Mouse (Mus musculus) bone marrow macrophage, adult 2 months (primary cell): ENCODE results near the gene Fam213a. TPM values are rescaled to one million over a fixed set of nuclear protein-coding genes. Genes with fewer than 3 reads are reported as not detected.
A peak's percentile ranks its signal among the peaks of the same experiment; 100 is the strongest.

Source experiments
- H3K27ac ChIP-seq: 2 replicates; pipeline ENCODE4 v1.5.1; 2012; ENCODE audit warnings: low read depth, low read length; ENCODE audit not compliant: insufficient read depth
- H3K4me1 ChIP-seq: 2 replicates; pipeline ENCODE4 v1.6.1; 2012; ENCODE audit warnings: low read length; ENCODE audit not compliant: control insufficient read depth, insufficient read depth
- H3K4me3 ChIP-seq: 2 replicates; pipeline ENCODE4 v1.5.1; 2012; ENCODE audit warnings: mild to moderate bottlenecking, low read length, moderate library complexity; ENCODE audit not compliant: insufficient read depth
- CTCF ChIP-seq: IDR thresholded peaks from 2 replicates; pipeline ENCODE4 v1.5.1; 2012; ENCODE audit warnings: low read depth, mild to moderate bottlenecking, low read length, moderate library complexity
- POLR2A ChIP-seq: IDR thresholded peaks from 2 replicates; pipeline ENCODE4 v1.6.1; 2012; ENCODE audit warnings: mild to moderate bottlenecking, low read depth, low read length, borderline replicate concordance
- polyA plus RNA-seq: library from polyadenylated mRNA; stranded (reverse); fragments of >200 nt; gene quantifications from 2 replicates; pipeline ENCODE4 v1.2.4, GENCODE M21; 2012; ENCODE audit not compliant: missing spikeins, insufficient read depth, insufficient read length

The Fam213a gene
- polyA plus RNA-seq, 1 experiment, result 29.1 TPM

- TF ChIP-seq CTCF (no peak), POLR2A (no peak)
- Histone ChIP-seq H3K4me1 (peaks cover 79% of the 10 kb centered on the region), H3K4me3 (no peak overlapping the region), H3K27ac (peak overlapping the region; percentile 78)
Observed at GRCm38 (mm10) chr14:40955596-40956251, 57.9 kb downstream of the Fam213a start.

- H3K4me1 ChIP-seq, result peaks cover 80% of the 10 kb centered on the region
- H3K27ac ChIP-seq, result peak overlapping the region; percentile 78
- TF ChIP-seq POLR2A (no peak), CTCF (no peak)
- H3K4me3 ChIP-seq, result no peak overlapping the region
Observed at GRCm38 (mm10) chr14:40955146-40955545, 58.4 kb downstream of the Fam213a start.

GRCm38 (mm10) chr14:40953381-40953780 is 60.2 kb downstream of the Fam213a start:
- Histone ChIP-seq H3K4me3 (no peak overlapping the region), H3K4me1 (peaks cover 83% of the 10 kb centered on the region), H3K27ac (no peak overlapping the region)
- TF ChIP-seq CTCF (no peak), POLR2A (no peak)

- TF ChIP-seq POLR2A, result no peak
- TF ChIP-seq CTCF, result no peak
- Histone ChIP-seq H3K27ac (no peak overlapping the region), H3K4me3 (no peak overlapping the region), H3K4me1 (peaks cover 83% of the 10 kb centered on the region)
Observed at GRCm38 (mm10) chr14:40952715-40953114, 60.9 kb downstream of the Fam213a start.

GRCm38 (mm10) chr14:40952301-40952700 is 61.3 kb downstream of the Fam213a start:
- peaks cover 83% of the 10 kb centered on the region for H3K4me1 ChIP-seq
- TF ChIP-seq POLR2A (no peak), CTCF (no peak)

GRCm38 (mm10) chr14:40949730-40950614 is 63.6 kb downstream of the Fam213a start:
- peaks cover 64% of the 10 kb centered on the region for H3K4me1 ChIP-seq
- TF ChIP-seq CTCF (no peak), POLR2A (no peak)
- H3K4me3 ChIP-seq, result no peak overlapping the region
- peak overlapping the region; percentile 65 for H3K27ac ChIP-seq

More at GRCm38 (mm10) chr14:40952301-40952700, 61.3 kb downstream of the Fam213a start:
- Histone ChIP-seq H3K4me3 (no peak overlapping the region), H3K27ac (no peak overlapping the region)

GRCm38 (mm10) chr14:40949047-40949446 is 64.5 kb downstream of the Fam213a start:
- TF ChIP-seq CTCF, result no peak
- TF ChIP-seq POLR2A, result no peak
- Histone ChIP-seq H3K27ac (peak overlapping the region; percentile 65), H3K4me3 (no peak overlapping the region), H3K4me1 (peaks cover 56% of the 10 kb centered on the region)

GRCm38 (mm10) chr14:40948522-40948921 is 65.1 kb downstream of the Fam213a start:
- TF ChIP-seq CTCF (no peak), POLR2A (no peak)
- H3K4me1 ChIP-seq, result peaks cover 53% of the 10 kb centered on the region
- no peak overlapping the region for H3K4me3 ChIP-seq
- H3K27ac ChIP-seq, result peak overlapping the region; percentile 87

GRCm38 (mm10) chr14:40947431-40948394 is 65.9 kb downstream of the Fam213a start:
- no peak for TF ChIP-seq POLR2A

More at GRCm38 (mm10) chr14:40947431-40948394, 65.9 kb downstream of the Fam213a start:
- H3K4me1 ChIP-seq, result peaks cover 51% of the 10 kb centered on the region
- H3K4me3 ChIP-seq, result peak overlapping the region; percentile 38
- peak overlapping the region; percentile 87 for H3K27ac ChIP-seq
